Mouse (Mus musculus) forebrain, embryonic 12.5 days (tissue): Measurements from ENCODE around the gene Zmiz1. TPM values are rescaled to one million over a fixed set of nuclear protein-coding genes. Genes with fewer than 3 reads are reported as not detected.

Source experiments
- ATAC-seq: fragments of 200-750 bp; cut with Nextera tagmentation; 2 replicates; pipeline ENCODE4 v1.8.0; 2017; ENCODE audit warnings: moderate TSS enrichment; ENCODE audit not compliant: low FRiP score
- H3K27ac ChIP-seq: fragments of 300-500 bp; sonication (generic); 2 replicates; pipeline ENCODE4 v1.5.1; 2016; ENCODE audit warnings: mild to moderate bottlenecking
- H3K27me3 ChIP-seq: fragments of 300-500 bp; sonication (generic); 2 replicates; pipeline ENCODE4 v1.6.1; 2016; ENCODE audit warnings: mild to moderate bottlenecking
- H3K36me3 ChIP-seq: fragments of 300-500 bp; sonication (generic); replicated peaks from 2 replicates; pipeline ENCODE4 v1.6.1; 2016; ENCODE audit warnings: mild to moderate bottlenecking
- H3K4me1 ChIP-seq: fragments of 300-500 bp; sonication (generic); 2 replicates; pipeline ENCODE4 v1.6.1; 2016
- H3K4me2 ChIP-seq: fragments of 300-500 bp; sonication (generic); 2 replicates; pipeline ENCODE4 v1.6.1; 2016; ENCODE audit warnings: mild to moderate bottlenecking, moderate library complexity
- H3K4me3 ChIP-seq: fragments of 300-500 bp; sonication (generic); replicated peaks from 2 replicates; pipeline ENCODE4 v1.5.1; 2016; ENCODE audit warnings: mild to moderate bottlenecking
- H3K9ac ChIP-seq: fragments of 300-500 bp; sonication (generic); 2 replicates; pipeline ENCODE4 v1.6.1; 2016; ENCODE audit warnings: mild to moderate bottlenecking
- H3K9me3 ChIP-seq: fragments of 300-500 bp; sonication (generic); 2 replicates; pipeline ENCODE4 v1.6.1; 2016
- WGBS: fragments of 180-500 bp; shearing (Covaris S2); methylation state at CpG from one replicate; pipeline ENCODE4 v1.1.7; 2016; 5-methylcytosine and 5-hydroxymethylcytosine counted together
- polyA plus RNA-seq: library from polyadenylated mRNA; unstranded; fragments of >200 nt; fragmentation: Nextera tagmentation; extraction: Ambion mirVana; gene quantifications from 2 replicates; pipeline ENCODE4 v1.2.1, GENCODE M21; 2016

The Zmiz1 gene
- polyA plus RNA-seq, 1 experiment from 2014 or later, result 64.1 TPM

DNA sequence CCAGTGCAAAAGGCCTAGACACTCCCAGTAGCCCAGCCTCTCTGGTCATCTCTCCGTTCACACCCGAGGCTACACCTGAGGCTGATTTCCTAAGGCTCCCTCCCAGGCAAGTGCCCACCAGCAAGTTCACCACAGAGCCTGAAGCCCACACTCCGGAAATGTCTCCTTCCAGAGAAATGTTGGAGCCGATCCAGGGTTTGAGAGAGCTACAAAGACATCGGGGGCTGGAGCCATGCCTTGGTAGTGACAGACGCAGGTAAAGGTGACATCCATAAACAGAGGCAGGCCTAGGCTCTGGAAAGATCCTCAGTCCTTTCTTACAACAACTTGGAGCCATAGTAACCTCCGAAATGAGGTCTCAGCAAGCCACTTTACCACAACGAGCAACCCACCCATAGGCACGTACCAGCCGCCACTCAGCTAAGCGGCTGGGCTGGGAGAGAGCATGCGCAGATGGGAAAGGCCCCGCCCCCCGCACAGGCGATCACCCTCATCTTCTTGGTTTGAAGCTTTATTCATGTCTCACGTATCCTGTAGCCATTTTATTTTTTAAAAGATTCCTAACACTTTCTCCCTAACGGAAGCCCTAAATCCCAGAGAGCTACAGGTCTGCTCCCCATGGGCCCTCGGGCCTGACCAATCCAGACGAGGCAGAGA, 206.5 kb downstream of the Zmiz1 start:
- Histone ChIP-seq H3K4me3 (no peak overlapping the region), H3K27ac (0 out of 2 replicates have a peak overlapping the region, but pooled peaks have one; percentile 33), H3K4me1 (no peaks in the 10 kb centered on the region), H3K4me2 (no peak overlapping the region), H3K9ac (no peak overlapping the region), H3K27me3 (no peaks in the 10 kb centered on the region), H3K9me3 (no peaks in the 10 kb centered on the region), H3K36me3 (peaks cover 59% of the 10 kb centered on the region)
- 71% methylated on average over 19 of the region's 19 CpGs for WGBS
- 0 out of 2 replicates have a peak, but pooled peaks have one; percentile 24 for ATAC-seq

DNA sequence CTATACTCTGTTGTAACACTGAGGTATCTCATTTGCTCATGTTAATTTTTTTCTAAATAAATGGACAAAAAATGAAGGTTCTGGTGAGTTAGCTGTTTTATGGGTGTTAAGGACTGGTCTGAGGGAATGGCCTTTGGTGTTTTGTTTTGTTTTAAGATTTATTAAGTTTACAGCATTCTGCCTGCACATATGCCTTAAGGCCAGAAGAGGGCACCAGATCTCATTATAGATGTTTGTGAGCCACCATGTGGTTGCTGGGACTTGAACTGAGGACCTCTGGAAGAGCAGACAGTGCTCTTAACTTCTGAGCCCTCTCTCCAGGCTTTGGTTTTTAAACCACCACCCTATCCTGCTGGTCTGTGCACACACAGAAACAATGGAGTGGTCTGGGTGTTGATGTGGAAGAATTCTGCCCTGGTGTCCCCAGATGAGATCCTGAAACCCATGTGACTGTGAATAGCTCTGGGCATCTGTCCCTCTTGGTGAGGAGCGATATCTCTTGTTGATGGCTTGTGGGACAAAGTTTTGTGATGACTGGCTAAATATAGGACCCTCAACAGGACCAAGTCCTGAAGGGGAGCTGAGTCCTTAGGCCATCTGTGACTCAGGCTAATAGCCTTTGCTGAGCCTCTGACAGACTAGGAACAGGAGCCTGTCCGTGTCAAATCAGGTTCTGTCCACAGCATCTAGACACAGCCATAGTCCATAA, 207.8 kb downstream of the Zmiz1 start:
- Histone ChIP-seq H3K9ac (no peak overlapping the region), H3K27ac (no peak overlapping the region), H3K4me3 (no peak overlapping the region), H3K4me2 (no peak overlapping the region), H3K9me3 (no peaks in the 10 kb centered on the region), H3K4me1 (no peaks in the 10 kb centered on the region), H3K27me3 (no peaks in the 10 kb centered on the region), H3K36me3 (peaks cover 45% of the 10 kb centered on the region)
- WGBS, result 93% methylated on average over 2 of the region's 2 CpGs
- ATAC-seq, result no peak

DNA sequence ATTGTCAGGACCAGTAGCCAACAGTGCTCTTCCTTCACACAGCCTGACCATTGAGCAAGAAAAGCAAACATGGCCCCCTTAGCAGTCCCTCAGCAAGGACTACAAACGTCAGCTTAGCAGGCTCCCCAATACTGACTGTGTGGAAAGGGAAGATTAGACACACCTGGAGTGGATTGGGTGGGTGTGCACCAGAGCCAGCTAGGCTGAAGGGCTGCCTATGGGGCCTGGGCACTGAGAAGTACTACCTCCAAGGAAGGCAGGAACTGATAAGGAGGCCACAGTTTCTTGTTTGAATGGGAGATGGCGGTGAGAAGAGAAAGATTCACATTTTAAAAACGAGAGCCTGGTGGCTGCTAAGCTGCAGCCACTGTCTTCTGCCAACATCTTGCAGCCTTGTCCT, 208.6 kb downstream of the Zmiz1 start:
- 78% methylated on average over 3 of the region's 3 CpGs for WGBS
- no peak overlapping the region for H3K4me2 ChIP-seq
- peaks cover 37% of the 10 kb centered on the region for H3K36me3 ChIP-seq
- no peak overlapping the region for H3K4me3 ChIP-seq
- H3K9me3 ChIP-seq, result no peaks in the 10 kb centered on the region
- no peak overlapping the region for H3K9ac ChIP-seq
- H3K27me3 ChIP-seq, result no peaks in the 10 kb centered on the region
- H3K4me1 ChIP-seq, result no peaks in the 10 kb centered on the region
- H3K27ac ChIP-seq, result no peak overlapping the region
- no peak for ATAC-seq

DNA sequence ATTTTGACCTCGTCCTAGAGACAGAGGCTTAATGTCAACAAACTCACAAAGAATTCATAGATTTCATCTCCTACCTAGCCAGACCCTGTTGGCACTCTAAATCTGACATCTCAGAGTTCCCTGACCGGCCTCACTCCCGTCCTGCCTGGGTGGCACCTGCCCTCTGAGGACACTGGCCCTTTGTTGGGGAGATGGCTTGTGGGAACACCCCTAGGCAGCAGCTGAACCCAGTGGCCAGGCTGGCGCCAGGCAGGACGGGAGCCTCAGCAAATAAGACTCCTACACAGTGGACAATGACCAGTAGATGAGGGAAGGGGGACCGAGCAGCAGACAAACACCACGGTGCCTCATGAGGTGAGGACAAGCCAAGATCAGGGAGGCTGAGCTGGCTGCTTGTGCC, 220.6 kb downstream of the Zmiz1 start:
- no peak overlapping the region for H3K4me2 ChIP-seq
- H3K27ac ChIP-seq, result no peak overlapping the region
- H3K4me3 ChIP-seq, result no peak overlapping the region
- no peaks in the 10 kb centered on the region for H3K4me1 ChIP-seq
- no peaks in the 10 kb centered on the region for H3K9me3 ChIP-seq
- H3K27me3 ChIP-seq, result no peaks in the 10 kb centered on the region
- H3K36me3 ChIP-seq, result no peaks in the 10 kb centered on the region
- WGBS, result 83% methylated on average over 7 of the region's 7 CpGs
- no peak overlapping the region for H3K9ac ChIP-seq
- ATAC-seq, result no peak

DNA sequence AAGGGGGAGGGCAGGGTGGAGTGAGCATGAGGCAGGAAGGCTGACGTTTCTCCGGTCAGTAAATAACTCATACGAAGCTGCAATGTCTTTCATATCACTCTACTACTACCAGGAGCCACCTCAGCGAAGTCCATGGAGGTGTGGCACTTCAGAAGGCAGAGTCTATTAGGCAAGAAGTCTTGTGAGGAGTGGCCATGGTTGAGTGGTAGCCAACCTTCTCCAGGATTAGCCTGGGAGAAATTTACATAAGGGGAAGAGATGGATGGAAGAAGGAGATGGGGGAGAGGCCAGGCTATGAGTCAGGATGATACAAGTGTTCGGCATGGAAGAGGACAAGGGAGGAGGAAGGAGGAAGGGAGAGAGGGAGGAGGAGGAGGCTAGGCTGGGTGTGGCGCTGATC, 223.0 kb downstream of the Zmiz1 start:
- Histone ChIP-seq H3K27ac (no peak overlapping the region), H3K36me3 (no peaks in the 10 kb centered on the region), H3K4me2 (no peak overlapping the region), H3K4me3 (no peak overlapping the region), H3K27me3 (no peaks in the 10 kb centered on the region), H3K4me1 (no peaks in the 10 kb centered on the region), H3K9ac (no peak overlapping the region), H3K9me3 (no peaks in the 10 kb centered on the region)
- no peak for ATAC-seq
- 82% methylated on average over 6 of the region's 6 CpGs for WGBS

DNA sequence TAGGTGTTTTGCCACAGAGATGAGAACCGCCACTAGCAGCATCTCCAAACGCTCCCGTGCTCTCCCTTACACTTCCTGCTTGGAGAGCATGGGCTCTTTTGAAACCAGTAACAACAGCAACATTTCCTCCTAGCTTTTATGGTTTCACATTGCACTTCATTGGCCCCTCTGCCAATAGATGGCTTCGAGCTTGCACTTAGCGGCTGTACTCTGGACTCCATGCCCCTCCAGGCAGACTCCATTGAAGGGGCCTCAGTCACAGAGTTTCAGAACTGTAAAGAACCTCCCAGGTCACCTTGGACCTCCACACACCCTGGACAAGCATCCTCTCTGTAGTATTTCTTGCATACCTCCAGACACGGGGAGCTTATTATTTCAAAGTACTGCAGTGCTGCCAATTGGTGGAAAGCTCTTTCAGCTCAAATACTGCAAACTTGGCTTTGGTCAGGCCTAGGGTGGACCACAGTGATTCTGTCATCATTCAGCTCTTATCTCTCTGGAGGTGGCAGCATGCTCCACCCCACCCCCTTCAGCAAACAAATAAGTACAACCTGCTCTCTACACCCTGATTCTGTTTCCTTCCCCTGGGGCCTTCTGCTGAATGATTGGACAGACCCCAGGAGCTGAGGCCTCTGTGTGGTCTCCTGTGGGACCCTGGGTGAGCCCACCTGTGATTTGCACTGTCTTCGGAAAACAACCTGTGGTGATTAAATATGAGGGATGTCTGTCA, 227.4 kb downstream of the Zmiz1 start:
- Histone ChIP-seq H3K36me3 (no peaks in the 10 kb centered on the region), H3K27ac (no peak overlapping the region), H3K4me3 (no peak overlapping the region), H3K9ac (no peak overlapping the region), H3K27me3 (no peaks in the 10 kb centered on the region), H3K9me3 (no peaks in the 10 kb centered on the region), H3K4me2 (no peak overlapping the region), H3K4me1 (no peaks in the 10 kb centered on the region)
- ATAC-seq, result no peak
- 85% methylated on average over 7 of the region's 7 CpGs for WGBS

DNA sequence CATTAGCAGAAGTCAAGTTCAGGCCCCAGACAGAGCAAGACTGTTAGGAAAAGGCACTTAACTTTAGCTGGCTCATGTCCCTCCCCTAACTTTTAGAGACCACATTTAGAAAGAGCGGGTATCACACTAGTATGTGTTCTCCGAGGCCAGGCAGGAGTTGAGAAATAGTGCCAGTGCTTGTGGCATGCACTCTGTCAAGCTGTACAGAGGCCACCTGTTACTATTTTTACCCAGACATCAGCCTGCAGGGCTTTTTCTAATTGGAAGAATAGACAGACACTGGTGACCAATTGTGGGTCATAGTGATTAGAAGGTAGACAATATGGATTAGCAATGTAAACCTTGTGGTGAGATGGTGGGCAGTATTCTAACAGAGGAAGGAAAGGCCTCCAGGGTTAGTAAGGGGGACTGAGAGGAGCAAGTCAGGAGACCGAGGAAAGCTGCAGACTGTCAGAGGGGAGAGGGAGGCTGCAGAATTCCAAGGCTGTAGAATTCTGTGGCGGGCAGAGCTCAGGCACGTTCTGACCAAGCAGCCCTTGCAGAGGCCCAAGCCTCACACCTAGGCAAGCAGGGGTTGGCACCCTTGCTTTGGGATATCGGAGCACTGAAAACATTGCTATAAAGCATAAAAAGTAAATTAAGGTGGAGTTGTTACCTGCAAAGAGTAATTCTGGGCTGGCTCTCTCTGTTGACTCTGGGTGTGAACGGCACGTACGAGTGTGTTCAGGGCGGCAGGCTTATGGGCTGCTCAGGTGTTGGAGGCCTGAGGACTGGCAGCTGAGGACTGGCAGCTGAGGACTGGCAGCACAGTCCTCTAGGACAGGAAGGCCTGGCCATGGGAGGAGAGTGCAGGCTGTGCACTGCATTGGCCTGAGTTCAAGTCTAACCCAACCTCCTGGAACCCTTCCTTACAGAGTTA, 228.3 kb downstream of the Zmiz1 start:
- H3K4me1 ChIP-seq, result no peaks in the 10 kb centered on the region
- H3K36me3 ChIP-seq, result no peaks in the 10 kb centered on the region
- H3K27me3 ChIP-seq, result no peaks in the 10 kb centered on the region
- H3K9ac ChIP-seq, result no peak overlapping the region
- H3K27ac ChIP-seq, result no peak overlapping the region
- H3K4me3 ChIP-seq, result no peak overlapping the region
- H3K9me3 ChIP-seq, result no peaks in the 10 kb centered on the region
- no peak for ATAC-seq
- whole genome bisulfite sequencing, result 82% methylated on average over 10 of the region's 10 CpGs
- no peak overlapping the region for H3K4me2 ChIP-seq

DNA sequence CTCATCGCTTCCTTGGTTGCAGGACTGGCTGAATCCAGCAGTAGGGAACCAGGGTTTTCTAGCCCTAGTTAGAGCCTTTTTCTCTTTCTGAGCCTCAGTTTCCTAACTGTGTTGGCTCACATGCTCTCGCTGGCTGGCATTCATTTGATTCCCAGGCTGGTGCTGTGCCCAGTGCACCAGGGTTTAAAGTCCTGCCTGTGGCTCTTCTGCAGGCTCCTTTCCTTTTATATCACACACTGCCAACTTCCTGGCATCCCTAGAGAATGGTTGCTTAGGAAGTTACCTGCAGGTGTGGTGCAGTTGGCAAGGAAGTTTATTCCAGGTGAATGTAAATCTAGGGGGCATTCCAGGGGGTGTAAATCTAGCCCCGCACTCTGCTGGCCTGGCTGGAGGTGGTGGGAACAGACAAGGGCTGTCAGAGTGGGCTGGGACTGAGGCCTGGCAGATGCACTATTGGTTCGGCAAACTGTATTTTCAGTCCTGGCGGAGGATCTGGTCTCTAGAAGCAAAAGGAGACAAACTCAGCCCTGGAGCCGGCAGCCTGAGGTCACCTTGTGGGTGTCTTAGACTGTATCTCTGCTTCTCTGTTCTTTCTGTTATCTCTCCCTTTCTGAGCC, 234.4 kb downstream of the Zmiz1 start:
- WGBS, result 71% methylated on average over 6 of the region's 6 CpGs
- H3K36me3 ChIP-seq, result peaks cover 27% of the 10 kb centered on the region
- peaks cover 23% of the 10 kb centered on the region for H3K4me1 ChIP-seq
- no peaks in the 10 kb centered on the region for H3K9me3 ChIP-seq
- 0 out of 2 replicates have a peak, but pooled peaks cover 3% of the 10 kb centered on the region for H3K27me3 ChIP-seq
- H3K4me2 ChIP-seq, result peak overlapping the region; percentile 87
- H3K4me3 ChIP-seq, result peak overlapping the region; percentile 76; the same call in 1 of the 2 replicates
- H3K27ac ChIP-seq, result 0 out of 2 replicates have a peak overlapping the region, but pooled peaks have one; percentile 39
- H3K9ac ChIP-seq, result peak overlapping the region; percentile 30; the same call in 1 of the 2 replicates
- peak; percentile 45 for ATAC-seq

DNA sequence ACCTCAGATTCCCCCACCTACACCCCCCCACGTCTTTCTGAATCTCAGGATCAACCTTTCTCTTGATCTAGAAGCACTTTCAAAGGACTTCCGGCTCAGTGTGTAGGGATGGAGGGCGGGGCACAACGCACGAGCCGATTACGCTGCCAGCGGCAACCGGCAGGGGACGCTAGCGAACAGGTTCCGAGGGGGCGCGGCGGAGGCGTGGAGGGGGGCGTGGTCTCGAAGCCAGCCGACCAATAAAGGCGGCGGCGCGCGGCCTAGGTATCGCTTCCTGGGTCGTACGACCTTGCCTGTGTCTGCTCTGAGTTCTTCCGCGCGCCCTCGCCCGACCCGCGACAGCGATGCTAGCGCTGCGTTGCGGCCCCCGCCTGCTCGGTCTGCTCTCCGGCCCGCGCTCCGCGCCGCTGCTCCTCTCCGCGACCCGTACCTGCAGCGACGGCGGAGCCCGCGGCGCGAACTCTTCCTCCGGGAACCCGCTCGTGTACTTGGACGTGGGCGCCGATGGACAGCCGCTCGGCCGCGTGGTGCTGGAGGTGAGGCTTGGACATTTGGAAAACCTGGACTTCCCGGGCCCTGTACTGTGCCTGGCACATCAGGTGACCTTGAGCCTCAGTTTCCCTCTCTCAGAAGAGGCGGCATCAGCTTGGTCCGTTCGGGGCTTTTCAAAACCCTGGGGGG, 235.0 kb downstream of the Zmiz1 start, which contains the start of gene Ppif:
Gene Ppif (plus strand): TSS at position 267 of the 681 bp plus-strand sequence.
- peaks cover 23% of the 10 kb centered on the region for H3K4me1 ChIP-seq
- H3K9ac ChIP-seq, result peak within 1 kb of the TSS; percentile 81
- under 1% methylated on average over 66 of the region's 70 CpGs for WGBS
- peak within 1 kb of the TSS; percentile 87 for H3K4me2 ChIP-seq
- H3K27me3 ChIP-seq, result 0 out of 2 replicates have a peak, but pooled peaks cover 3% of the 10 kb centered on the region
- peak; percentile 92 for ATAC-seq
- peaks cover 33% of the 10 kb centered on the region for H3K36me3 ChIP-seq
- H3K27ac ChIP-seq, result peak within 1 kb of the TSS; percentile 39; the same call in 1 of the 2 replicates
- H3K9me3 ChIP-seq, result no peaks in the 10 kb centered on the region
- peak within 1 kb of the TSS; percentile 76 for H3K4me3 ChIP-seq

DNA sequence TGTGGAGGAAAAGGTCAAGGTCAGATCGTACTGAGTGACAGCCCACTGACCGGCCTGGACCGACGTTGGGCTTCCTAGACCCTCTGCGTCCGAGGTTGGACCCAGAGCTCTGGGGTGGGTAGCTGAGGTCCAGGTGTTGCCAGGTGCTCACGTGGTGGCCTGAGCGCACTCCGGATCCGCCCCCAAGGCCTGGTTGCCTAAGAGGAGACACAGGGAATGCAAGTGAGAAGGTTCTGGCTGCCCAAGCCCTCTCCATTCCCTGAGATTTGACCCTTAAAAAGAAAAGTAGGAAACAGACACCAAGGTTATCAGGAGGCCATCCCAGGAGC, 235.5 kb downstream of the Zmiz1 start:
- Histone ChIP-seq H3K4me2 (peak overlapping the region; percentile 87), H3K27me3 (0 out of 2 replicates have a peak, but pooled peaks cover 3% of the 10 kb centered on the region), H3K9me3 (no peaks in the 10 kb centered on the region), H3K9ac (peak overlapping the region; percentile 81), H3K27ac (no peak overlapping the region), H3K4me3 (peak overlapping the region; percentile 76), H3K4me1 (peaks cover 23% of the 10 kb centered on the region), H3K36me3 (peaks cover 38% of the 10 kb centered on the region)
- no peak; the same call in 1 of the 2 replicates for ATAC-seq
- WGBS, result 2% methylated on average over 10 of the region's 10 CpGs

DNA sequence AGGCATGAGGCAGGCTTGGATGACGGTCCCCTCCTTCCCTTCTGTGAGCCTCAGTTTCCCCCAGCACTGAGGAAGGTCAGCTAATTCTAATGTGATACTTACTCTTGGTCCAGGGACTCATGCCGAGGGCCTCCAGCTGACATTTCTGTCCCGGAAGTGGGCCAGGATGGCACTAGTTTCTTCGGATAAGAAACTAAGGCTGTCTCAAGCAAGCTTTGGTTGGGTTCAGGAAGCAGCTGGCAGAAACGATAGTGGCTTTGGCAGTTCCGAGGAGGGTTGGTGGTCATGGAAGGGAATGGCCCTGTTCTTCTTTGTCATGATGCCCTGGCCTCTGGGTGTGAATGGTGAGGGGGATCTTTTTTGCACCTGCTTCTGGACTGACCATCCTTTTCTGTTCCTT, 236.1 kb downstream of the Zmiz1 start:
- WGBS, result 68% methylated on average over 6 of the region's 6 CpGs
- Histone ChIP-seq H3K4me1 (peaks cover 23% of the 10 kb centered on the region), H3K27me3 (0 out of 2 replicates have a peak, but pooled peaks cover 3% of the 10 kb centered on the region), H3K27ac (no peak overlapping the region), H3K9ac (peak overlapping the region; percentile 81), H3K4me3 (peak overlapping the region; percentile 76), H3K4me2 (peak overlapping the region; percentile 87), H3K36me3 (peaks cover 43% of the 10 kb centered on the region), H3K9me3 (no peaks in the 10 kb centered on the region)
- ATAC-seq, result no peak
